Mouse (Mus musculus) brain, embryonic 14.5 days (tissue): ENCODE results near the gene Tfrc.

Experiments used
- CTCF ChIP-seq: fragments of 200-500 bp; IDR thresholded peaks from 2 replicates; pipeline ENCODE4 v1.5.1; 2012; ENCODE audit warnings: inconsistent platforms, mild to moderate bottlenecking, moderate library complexity, borderline replicate concordance; ENCODE audit not compliant: insufficient read depth, insufficient read length; ENCODE audit errors: extremely low read depth
- POLR2A ChIP-seq: fragments of 200-500 bp; IDR thresholded peaks from 2 replicates; pipeline ENCODE4 v1.6.1; 2012; ENCODE audit warnings: mild to moderate bottlenecking, inconsistent platforms, borderline replicate concordance; ENCODE audit not compliant: poor library complexity, insufficient read depth, insufficient read length, severe bottlenecking; ENCODE audit errors: extremely low read depth

- TF ChIP-seq CTCF (no peak), POLR2A (no peak)
These were observed 58.8 kb downstream of the Tfrc start for GRCm38 (mm10) chr16:32667552-32667872.
